Mouse (Mus musculus) limb, embryonic 11.5 days (tissue): ENCODE results near the gene Ccdc180. TPM values are rescaled to one million over a fixed set of nuclear protein-coding genes. Genes with fewer than 3 reads are reported as not detected.
A peak's percentile ranks its signal among the peaks of the same experiment; 100 is the strongest.

Source experiments
- ATAC-seq: fragments of 200-750 bp; cut with Nextera tagmentation; 2 replicates; pipeline ENCODE4 v1.8.0; 2017; ENCODE audit warnings: low read depth; ENCODE audit not compliant: insufficient number of reproducible peaks, low FRiP score, low TSS enrichment
- DNase-seq: peaks from one replicate; pipeline ENCODE4 v3.0.0-alpha.2; 2015; ENCODE audit warnings: low spot score
- H3K27ac ChIP-seq: fragments of 300-500 bp; sonication (generic); replicated peaks from 2 replicates; pipeline ENCODE4 v1.5.1; 2014; ENCODE audit warnings: low read depth, mild to moderate bottlenecking, low read length
- H3K27me3 ChIP-seq: fragments of 300-500 bp; sonication (generic); 2 replicates; pipeline ENCODE4 v1.6.1; 2014; ENCODE audit warnings: mild to moderate bottlenecking, low read length, mixed read lengths; ENCODE audit not compliant: control insufficient read depth, insufficient read depth
- H3K36me3 ChIP-seq: fragments of 300-500 bp; sonication (generic); 2 replicates; pipeline ENCODE4 v1.6.1; 2014; ENCODE audit warnings: mild to moderate bottlenecking, low read length, moderate library complexity, mixed read lengths; ENCODE audit not compliant: control insufficient read depth, insufficient read depth
- H3K4me1 ChIP-seq: fragments of 300-500 bp; sonication (generic); 2 replicates; pipeline ENCODE4 v1.6.1; 2014; ENCODE audit warnings: low read length, mixed read lengths; ENCODE audit not compliant: control insufficient read depth, insufficient read depth
- H3K4me2 ChIP-seq: fragments of 300-500 bp; sonication (generic); 2 replicates; pipeline ENCODE4 v1.6.1; 2014; ENCODE audit warnings: low read depth, mild to moderate bottlenecking, moderate library complexity; ENCODE audit not compliant: severe bottlenecking
- H3K4me3 ChIP-seq: fragments of 300-500 bp; sonication (generic); 2 replicates; pipeline ENCODE4 v1.5.1; 2014; ENCODE audit warnings: low read depth, low read length
- H3K9ac ChIP-seq: fragments of 300-500 bp; sonication (generic); 2 replicates; pipeline ENCODE4 v1.6.1; 2014; ENCODE audit warnings: mild to moderate bottlenecking, low read length
- H3K9me3 ChIP-seq: fragments of 300-500 bp; sonication (generic); 2 replicates; pipeline ENCODE4 v1.6.1; 2016; ENCODE audit warnings: low read length; ENCODE audit not compliant: control insufficient read depth
- WGBS: fragments of 180-500 bp; shearing (Covaris S2); extraction: QIAGEN DNeasy Blood & Tissue Kit; methylation state at CpG from one replicate; pipeline ENCODE4 v1.1.7; 2014; 5-methylcytosine and 5-hydroxymethylcytosine counted together
- polyA plus RNA-seq: library from polyadenylated mRNA; unstranded; fragments of >200 nt; fragmentation: Nextera tagmentation; extraction: Ambion mirVana; gene quantifications from 2 replicates; pipeline ENCODE4 v1.2.1, GENCODE M21; 2014

Gene Ccdc180
- polyA plus RNA-seq, 1 experiment from 2014 or later: not detected

DNA sequence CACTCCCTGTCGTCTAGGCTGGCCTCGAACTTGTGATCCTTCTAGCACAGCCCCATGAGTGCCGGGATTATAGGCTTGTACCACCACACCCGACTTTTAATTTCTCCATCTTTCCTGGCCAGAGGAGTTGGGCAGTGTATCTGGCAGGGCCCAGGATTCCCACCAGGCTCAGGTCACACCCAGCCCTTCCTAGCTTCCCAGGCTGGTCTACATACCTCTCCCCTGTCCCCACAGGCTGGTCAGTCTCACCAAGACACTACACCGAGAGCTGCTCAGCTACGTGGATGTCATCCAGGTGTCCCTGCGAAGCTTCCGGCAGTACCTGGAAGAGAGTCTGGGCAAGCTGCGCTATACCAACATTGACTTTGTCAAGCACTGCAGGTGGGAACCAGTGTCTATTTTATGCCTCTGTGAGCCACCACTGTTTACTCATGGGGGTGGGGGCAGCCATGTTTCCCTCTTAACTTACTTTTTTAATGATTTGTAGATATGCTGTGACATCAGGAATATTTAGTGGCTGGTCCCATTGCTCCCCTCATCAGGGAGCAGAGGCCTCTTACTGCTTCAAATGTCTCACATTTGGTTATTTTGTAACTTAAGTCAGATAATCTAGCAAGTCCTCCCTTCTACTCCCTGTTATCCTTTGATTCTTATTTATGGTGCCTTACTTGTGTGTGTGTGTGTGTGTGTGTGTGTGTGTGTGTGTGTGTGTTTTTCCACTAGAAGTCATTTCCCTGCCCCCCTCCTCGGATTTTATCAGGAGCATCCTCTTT lies 31.7 kb downstream of the Ccdc180 start:
- Histone ChIP-seq H3K4me2 (no peak overlapping the region), H3K27ac (no peak overlapping the region), H3K36me3 (no peaks in the 10 kb centered on the region), H3K9ac (no peak overlapping the region), H3K9me3 (no peaks in the 10 kb centered on the region), H3K27me3 (no peaks in the 10 kb centered on the region), H3K4me1 (no peaks in the 10 kb centered on the region), H3K4me3 (no peak overlapping the region)
- ATAC-seq (no peak), DNase-seq (no peak)
- WGBS: 90% methylated on average over 10 of the region's 10 CpGs

- H3K27me3 ChIP-seq: no peaks in the 10 kb centered on the region
- no peaks in the 10 kb centered on the region for H3K4me1 ChIP-seq
- no peak overlapping the region for H3K4me3 ChIP-seq
- no peak overlapping the region for H3K27ac ChIP-seq
- no peaks in the 10 kb centered on the region for H3K9me3 ChIP-seq
- H3K4me2 ChIP-seq: no peak overlapping the region
- 87% methylated on average over 4 of the region's 4 CpGs for WGBS
- no peak for ATAC-seq
- no peaks in the 10 kb centered on the region for H3K36me3 ChIP-seq
- H3K9ac ChIP-seq: no peak overlapping the region
- DNase-seq: no peak
Observed at GRCm38 (mm10) chr4:45924011-45924410, 33.9 kb downstream of the Ccdc180 start.

DNA sequence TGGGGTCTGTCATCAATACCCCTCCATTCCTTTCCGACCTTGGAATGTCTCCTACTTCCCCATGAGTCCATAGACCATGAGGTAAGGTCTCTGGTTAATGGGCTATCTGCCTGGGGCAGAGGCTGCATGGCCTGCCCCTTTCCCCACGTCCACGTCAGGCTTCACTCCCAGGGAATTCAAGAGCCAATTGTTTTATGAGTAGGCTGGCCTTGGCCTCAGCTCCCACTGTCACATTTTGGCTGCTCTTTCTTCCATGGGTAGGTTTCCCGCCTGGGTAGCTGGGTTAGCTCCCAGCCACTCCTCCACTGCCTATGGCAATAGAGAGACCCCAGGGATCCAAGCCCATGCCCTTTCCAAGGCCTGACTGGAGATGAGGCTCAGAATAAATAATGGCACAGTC lies 38.5 kb downstream of the Ccdc180 start:
- no peak overlapping the region for H3K4me2 ChIP-seq
- H3K36me3 ChIP-seq: no peaks in the 10 kb centered on the region
- no peak overlapping the region for H3K9ac ChIP-seq
- H3K27me3 ChIP-seq: no peaks in the 10 kb centered on the region
- DNase-seq: no peak
- ATAC-seq: no peak
- WGBS: 70% methylated on average over 4 of the region's 4 CpGs
- H3K4me1 ChIP-seq: no peaks in the 10 kb centered on the region
- no peak overlapping the region for H3K4me3 ChIP-seq
- H3K27ac ChIP-seq: no peak overlapping the region
- no peaks in the 10 kb centered on the region for H3K9me3 ChIP-seq

GRCm38 (mm10) chr4:45941628-45942044 lies 51.5 kb downstream of the Ccdc180 start:
- no peaks in the 10 kb centered on the region for H3K27me3 ChIP-seq
- 32% methylated on average over 13 of the region's 13 CpGs for WGBS
- ATAC-seq: no peak
- no peak overlapping the region for H3K27ac ChIP-seq
- H3K36me3 ChIP-seq: no peaks in the 10 kb centered on the region
- H3K9ac ChIP-seq: no peak overlapping the region
- H3K9me3 ChIP-seq: no peaks in the 10 kb centered on the region
- H3K4me1 ChIP-seq: no peaks in the 10 kb centered on the region
- no peak overlapping the region for H3K4me3 ChIP-seq
- H3K4me2 ChIP-seq: no peak overlapping the region
- peak; percentile 79 for DNase-seq

DNA sequence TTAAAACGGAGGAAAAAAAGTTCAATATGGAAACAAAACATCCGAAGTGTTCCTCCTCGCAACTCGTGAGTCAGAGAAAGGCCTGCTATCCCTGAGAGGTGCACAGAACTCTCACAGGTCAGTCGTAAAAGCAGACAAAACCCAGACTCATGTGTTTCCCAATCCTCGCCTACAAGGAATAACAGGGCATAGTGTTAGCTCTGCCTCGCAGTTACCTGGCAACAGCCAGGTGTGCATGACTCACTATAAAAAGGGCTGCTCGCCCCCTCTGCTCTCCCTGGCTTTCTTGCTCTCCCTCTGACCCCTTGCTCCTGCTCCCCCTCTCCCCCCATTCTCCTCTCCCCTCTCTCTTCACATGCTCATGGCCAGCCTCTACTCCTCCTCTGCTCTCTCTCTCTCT lies 57.6 kb downstream of the Ccdc180 start:
- H3K9ac ChIP-seq: no peak overlapping the region
- no peak overlapping the region for H3K4me2 ChIP-seq
- DNase-seq (no peak), ATAC-seq (no peak)
- H3K27me3 ChIP-seq: no peaks in the 10 kb centered on the region
- H3K27ac ChIP-seq: no peak overlapping the region
- H3K4me3 ChIP-seq: no peak overlapping the region
- 65% methylated on average over 8 of the region's 8 CpGs for WGBS
- H3K36me3 ChIP-seq: no peaks in the 10 kb centered on the region
- no peaks in the 10 kb centered on the region for H3K9me3 ChIP-seq
- H3K4me1 ChIP-seq: no peaks in the 10 kb centered on the region

GRCm38 (mm10) chr4:45949109-45949848 lies 59.2 kb downstream of the Ccdc180 start:
- Histone ChIP-seq H3K9me3 (no peaks in the 10 kb centered on the region), H3K4me1 (no peaks in the 10 kb centered on the region), H3K27me3 (no peaks in the 10 kb centered on the region), H3K9ac (no peak overlapping the region), H3K4me2 (no peak overlapping the region), H3K4me3 (no peak overlapping the region), H3K27ac (no peak overlapping the region), H3K36me3 (no peaks in the 10 kb centered on the region)
- ATAC-seq: no peak
- no peak for DNase-seq
- WGBS: 85% methylated on average over 7 of the region's 7 CpGs

GRCm38 (mm10) chr4:45951830-45952229 lies 61.7 kb downstream of the Ccdc180 start:
- 97% methylated on average over 18 of the region's 18 CpGs for WGBS
- H3K36me3 ChIP-seq: no peaks in the 10 kb centered on the region
- H3K27ac ChIP-seq: no peak overlapping the region
- no peak overlapping the region for H3K9ac ChIP-seq
- no peaks in the 10 kb centered on the region for H3K9me3 ChIP-seq
- ATAC-seq: no peak
- H3K4me3 ChIP-seq: no peak overlapping the region
- H3K4me2 ChIP-seq: no peak overlapping the region
- H3K27me3 ChIP-seq: no peaks in the 10 kb centered on the region
- H3K4me1 ChIP-seq: no peaks in the 10 kb centered on the region
- DNase-seq: no peak

- ATAC-seq (no peak), DNase-seq (no peak)
- H3K4me3 ChIP-seq: no peak overlapping the region
- H3K36me3 ChIP-seq: no peaks in the 10 kb centered on the region
- H3K9me3 ChIP-seq: no peaks in the 10 kb centered on the region
- 89% methylated on average over 23 of the region's 23 CpGs for WGBS
- no peaks in the 10 kb centered on the region for H3K4me1 ChIP-seq
- no peak overlapping the region for H3K4me2 ChIP-seq
- no peak overlapping the region for H3K9ac ChIP-seq
- H3K27ac ChIP-seq: no peak overlapping the region
- no peaks in the 10 kb centered on the region for H3K27me3 ChIP-seq
Observed at GRCm38 (mm10) chr4:45953025-45953919, 63.2 kb downstream of the Ccdc180 start.
